Mouse (Mus musculus) CH12.LX (cell line): ENCODE results near the gene Esam. TPM values are rescaled to one million over a fixed set of nuclear protein-coding genes. Genes with fewer than 3 reads are reported as not detected.

Source experiments
- DNase-seq: peaks from one replicate; pipeline ENCODE4 v3.0.0-alpha.2; 2013; ENCODE audit errors: extremely low read depth
- H3K27ac ChIP-seq: 2 replicates; pipeline ENCODE4 v1.5.1; 2012; ENCODE audit warnings: low read depth, mild to moderate bottlenecking, control low read depth, moderate library complexity; ENCODE audit not compliant: insufficient read depth
- H3K27me3 ChIP-seq: replicated peaks from 2 replicates; pipeline ENCODE3; 2012; ENCODE audit warnings: inconsistent platforms
- H3K36me3 ChIP-seq, 2 experiments: replicated peaks in 1 of 2; 2 replicates each; pipeline versions ENCODE3 to v1.6.1; 2012; ENCODE audit warnings: inconsistent platforms in 1 of 2, low read length in 1 of 2, mild to moderate bottlenecking in 1 of 2, mixed read lengths in 1 of 2, moderate library complexity in 1 of 2; ENCODE audit not compliant: control insufficient read depth in 1 of 2, insufficient read depth in 1 of 2
- H3K4me1 ChIP-seq, 2 experiments: 2 replicates each; pipeline ENCODE4 v1.6.1; 2012; ENCODE audit warnings: inconsistent platforms in 1 of 2, moderate library complexity in 1 of 2; ENCODE audit not compliant: insufficient read depth in 2 of 2, control insufficient read depth in 1 of 2
- H3K4me2 ChIP-seq: 2 replicates; pipeline ENCODE4 v1.6.1; 2012; ENCODE audit warnings: low read depth, mild to moderate bottlenecking, control low read depth; ENCODE audit not compliant: poor library complexity, insufficient read depth, severe bottlenecking
- H3K4me3 ChIP-seq, 3 experiments: fragments of 150-350 bp in 1 of 3; sonication (generic) in 1 of 3; replicated peaks in 1 of 3; 2 replicates each; pipeline versions ENCODE3 to v1.5.1; 2011 to 2012; ENCODE audit warnings: low read depth in 2 of 3, low read length in 2 of 3, mild to moderate bottlenecking in 2 of 3, moderate library complexity in 2 of 3, control low read depth in 1 of 3, improper control_type of control experiment in 1 of 3, inconsistent platforms in 1 of 3, mixed read lengths in 1 of 3; ENCODE audit not compliant: poor library complexity in 1 of 3
- H3K79me2 ChIP-seq: replicated peaks from 2 replicates; pipeline ENCODE4 v1.6.1; 2012; ENCODE audit warnings: mild to moderate bottlenecking, moderate library complexity; ENCODE audit not compliant: control insufficient read depth, poor library complexity, insufficient read depth, severe bottlenecking; ENCODE audit errors: extremely low read depth
- H3K9ac ChIP-seq: 2 replicates; pipeline ENCODE4 v1.6.1; 2012; ENCODE audit warnings: low read depth, mild to moderate bottlenecking, control low read depth, moderate library complexity; ENCODE audit not compliant: insufficient read depth
- H3K9me3 ChIP-seq: replicated peaks from 2 replicates; pipeline ENCODE3; 2012; ENCODE audit warnings: low read length, inconsistent platforms, mixed read lengths
- BHLHE40 ChIP-seq: IDR thresholded peaks from 2 replicates; pipeline ENCODE4 v1.6.1; 2011; ENCODE audit warnings: mild to moderate bottlenecking, low read depth, low read length, improper control_type of control experiment
- ELF1 ChIP-seq: IDR thresholded peaks from 2 replicates; pipeline ENCODE4 v1.6.1; 2014; ENCODE audit warnings: low read depth, mild to moderate bottlenecking, inconsistent platforms, low read length, improper control_type of control experiment
- HCFC1 ChIP-seq: IDR thresholded peaks from 2 replicates; pipeline ENCODE4 v1.6.1; 2012; ENCODE audit warnings: low read depth, mild to moderate bottlenecking, inconsistent platforms, low read length, improper control_type of control experiment
- KAT2A ChIP-seq: IDR thresholded peaks from 2 replicates; pipeline ENCODE4 v1.6.1; 2012; ENCODE audit warnings: low read length, improper control_type of control experiment, inconsistent platforms; ENCODE audit not compliant: insufficient replicate concordance
- MYC ChIP-seq: IDR thresholded peaks from 2 replicates; pipeline ENCODE4 v1.6.1; 2011; ENCODE audit warnings: low read depth, mild to moderate bottlenecking, improper control_type of control experiment, low read length
- NRF1 ChIP-seq: IDR thresholded peaks from 2 replicates; pipeline ENCODE4 v1.6.1; 2014; ENCODE audit warnings: low read depth, mild to moderate bottlenecking, inconsistent platforms, low read length, improper control_type of control experiment, moderate library complexity
- PAX5 ChIP-seq: IDR thresholded peaks from 2 replicates; pipeline ENCODE4 v1.6.1; 2012; ENCODE audit warnings: low read length, inconsistent platforms, mixed read lengths
- SIN3A ChIP-seq: IDR thresholded peaks from 2 replicates; pipeline ENCODE4 v1.6.1; 2012; ENCODE audit warnings: low read length, improper control_type of control experiment, inconsistent platforms
- SMC3 ChIP-seq: IDR thresholded peaks from 2 replicates; pipeline ENCODE4 v1.6.1; 2011; ENCODE audit warnings: low read depth, low read length, improper control_type of control experiment
- ZKSCAN1 ChIP-seq: IDR thresholded peaks from 2 replicates; pipeline ENCODE4 v1.6.1; 2012; ENCODE audit warnings: low read depth, inconsistent platforms, low read length, improper control_type of control experiment, borderline replicate concordance
- ZNF384 ChIP-seq: IDR thresholded peaks from 2 replicates; pipeline ENCODE4 v1.6.1; 2012; ENCODE audit warnings: low read depth, low read length, improper control_type of control experiment, inconsistent platforms
- dilution Hi-C: fragments of 300-500 bp; cut with MboI; formaldehyde crosslinking; loops from 2 replicates; pipeline ENCODE4 v1.14.3; 2020; ENCODE audit warnings: low sequenced_read_pairs; ENCODE audit not compliant: extremely low pct_unique_long_range_greater_than_20kb, extremely low pct_ligation_motif_present
- in situ Hi-C: fragments of 300-500 bp; cut with MboI; formaldehyde crosslinking; loops from 3 replicates; pipeline ENCODE4 v1.14.3; 2019; ENCODE audit warnings: low sequenced_read_pairs, low pct_ligation_motif_present, low pct_unique_long_range_greater_than_20kb, mixed read lengths
- polyA plus RNA-seq: library from polyadenylated mRNA; unstranded; fragments of >175 nt; gene quantifications from 2 replicates; pipeline ENCODE4 v1.2.1, GENCODE M21; 2012; ENCODE audit warnings: low read depth; ENCODE audit not compliant: insufficient read length
- total RNA-seq, 2 experiments: library from RNA; depleted of rRNA; stranded (reverse); fragments of 300-350 nt in 1 of 2; fragments of >200 nt in 1 of 2; gene quantifications; 2 replicates each; pipeline ENCODE4 v1.2.3; 2012 to 2014

Esam gene
- total and polyA plus RNA-seq, 3 experiments, result 0.21 to 0.42 (median 0.37) TPM

- no peak within 1 kb of the TSS for H3K27ac ChIP-seq
- H3K9me3 ChIP-seq, result no peaks in the 10 kb centered on the region
- DNase-seq, result no peak
- H3K36me3 ChIP-seq, result no peaks in the 10 kb centered on the region
- dilution Hi-C loops, result no loop called here
- H3K9ac ChIP-seq, result no peak within 1 kb of the TSS
- peaks cover 28% of the 10 kb centered on the region for H3K27me3 ChIP-seq
- in situ Hi-C loops, result no loop called here
- H3K4me3 ChIP-seq, result no peak within 1 kb of the TSS
- no peak within 1 kb of the TSS for H3K4me2 ChIP-seq
- H3K79me2 ChIP-seq, result no peaks in the 10 kb centered on the region
- H3K4me1 ChIP-seq, result peaks cover 6 to 45% of the 10 kb centered on the region in 2 experiments
- no peak for TF ChIP-seq SIN3A
Measured at GRCm38 (mm10) chr9:37554838-37555748, 27.2 kb downstream of the Esam start, which contains the start of gene Siae. Gene Siae (plus strand): TSS chr9:37555698.

GRCm38 (mm10) chr9:37556366-37556765 lies 28.5 kb downstream of the Esam start:
- no peaks in the 10 kb centered on the region for H3K36me3 ChIP-seq
- no peak for TF ChIP-seq PAX5
- no peak for TF ChIP-seq KAT2A
- TF ChIP-seq HCFC1, result no peak
- TF ChIP-seq ZKSCAN1, result no peak
- no peak for TF ChIP-seq SIN3A
- H3K4me3 ChIP-seq, result no peak overlapping the region
- no peak overlapping the region for H3K27ac ChIP-seq
- no peak for DNase-seq
- no peak overlapping the region for H3K9ac ChIP-seq
- no peak overlapping the region for H3K4me2 ChIP-seq
- dilution Hi-C loops (no loop called here), in situ Hi-C loops (no loop called here)
- H3K79me2 ChIP-seq, result no peaks in the 10 kb centered on the region
- H3K27me3 ChIP-seq, result peaks cover 20% of the 10 kb centered on the region
- H3K4me1 ChIP-seq, result peaks cover 6 to 48% of the 10 kb centered on the region in 2 experiments
- no peaks in the 10 kb centered on the region for H3K9me3 ChIP-seq

GRCm38 (mm10) chr9:37560617-37561016 lies 32.7 kb downstream of the Esam start:
- Histone ChIP-seq H3K4me1 (peaks cover 0 to 11% of the 10 kb centered on the region in 2 experiments; a peak in 2 of 4 replicates), H3K4me2 (no peak overlapping the region), H3K9me3 (no peaks in the 10 kb centered on the region), H3K36me3 (no peaks in the 10 kb centered on the region), H3K27me3 (no peaks in the 10 kb centered on the region), H3K79me2 (no peaks in the 10 kb centered on the region), H3K27ac (no peak overlapping the region), H3K4me3 (no peak overlapping the region), H3K9ac (no peak overlapping the region)
- dilution Hi-C loops, result no loop called here
- no peak for DNase-seq
- in situ Hi-C loops, result no loop called here
- 0 out of 2 replicates have a peak, but pooled peaks have one; percentile 28 for TF ChIP-seq ZNF384
- TF ChIP-seq NRF1, result no peak
- TF ChIP-seq SMC3, result no peak
- no peak for TF ChIP-seq ELF1
- TF ChIP-seq BHLHE40, result no peak
- no peak for TF ChIP-seq HCFC1
- no peak for TF ChIP-seq MYC
